Mouse (Mus musculus): ENCODE results near the gene Tfap2a. TPM values are rescaled to one million over a fixed set of nuclear protein-coding genes. Genes with fewer than 3 reads are reported as not detected.

Tfap2a gene
- polyA plus RNA-seq, 1 experiment = 7.3 TPM

- TF ChIP-seq CTCF (IDR thresholded peaks at IDR 0.05; ENCODE audit: borderline replicate concordance, insufficient read depth, low read length) (no peak), POLR2A (IDR thresholded peaks at IDR 0.05; ENCODE audit: low read depth, low read length) (no peak)
Observed at GRCm38 (mm10) chr13:40743221-40743620, 5.0 kb upstream of the Tfap2a start.

GRCm38 (mm10) chr13:40741841-40742550 is 3.8 kb upstream of the Tfap2a start:
- TF ChIP-seq CTCF (IDR thresholded peaks at IDR 0.05; ENCODE audit: borderline replicate concordance, insufficient read depth, low read length) (no peak), POLR2A (IDR thresholded peaks at IDR 0.05; ENCODE audit: low read depth, low read length) (no peak)
- no peaks in the 10 kb centered on the region for H3K4me1 ChIP-seq (ENCODE audit: control insufficient read depth, insufficient read depth, low read length)
- no peak overlapping the region for H3K27ac ChIP-seq (ENCODE audit: insufficient read depth, low read length)
- no peak overlapping the region for H3K4me3 ChIP-seq (ENCODE audit: insufficient read depth, low read length)

More at GRCm38 (mm10) chr13:40743221-40743620, 5.0 kb upstream of the Tfap2a start:
- H3K4me3 ChIP-seq (ENCODE audit: insufficient read depth, low read length) = no peak overlapping the region
- H3K27ac ChIP-seq (ENCODE audit: insufficient read depth, low read length) = no peak overlapping the region
- H3K4me1 ChIP-seq (ENCODE audit: control insufficient read depth, insufficient read depth, low read length) = no peaks in the 10 kb centered on the region

- no peak overlapping the region for H3K4me3 ChIP-seq (ENCODE audit: insufficient read depth, low read length)
- H3K27ac ChIP-seq (ENCODE audit: insufficient read depth, low read length) = no peak overlapping the region
- TF ChIP-seq POLR2A (IDR thresholded peaks at IDR 0.05; ENCODE audit: low read depth, low read length) = no peak
- TF ChIP-seq CTCF (IDR thresholded peaks at IDR 0.05; ENCODE audit: borderline replicate concordance, insufficient read depth, low read length) = no peak
- H3K4me1 ChIP-seq (ENCODE audit: control insufficient read depth, insufficient read depth, low read length) = no peaks in the 10 kb centered on the region
Observed at GRCm38 (mm10) chr13:40741436-40741835, 3.3 kb upstream of the Tfap2a start.

- TF ChIP-seq POLR2A (IDR thresholded peaks at IDR 0.05; ENCODE audit: low read depth, low read length) (no peak), CTCF (IDR thresholded peaks at IDR 0.05; ENCODE audit: borderline replicate concordance, insufficient read depth, low read length) (no peak)
- Histone ChIP-seq H3K4me1 (ENCODE audit: control insufficient read depth, insufficient read depth, low read length) (no peaks in the 10 kb centered on the region), H3K27ac (ENCODE audit: insufficient read depth, low read length) (no peak overlapping the region), H3K4me3 (ENCODE audit: insufficient read depth, low read length) (no peak overlapping the region)
Observed at GRCm38 (mm10) chr13:40740727-40741360, 2.7 kb upstream of the Tfap2a start.

- Histone ChIP-seq H3K27ac (ENCODE audit: insufficient read depth, low read length) (no peak overlapping the region), H3K4me3 (ENCODE audit: insufficient read depth, low read length) (no peak overlapping the region), H3K4me1 (ENCODE audit: control insufficient read depth, insufficient read depth, low read length) (no peaks in the 10 kb centered on the region)
- TF ChIP-seq POLR2A (IDR thresholded peaks at IDR 0.05; ENCODE audit: low read depth, low read length) = no peak
- TF ChIP-seq CTCF (IDR thresholded peaks at IDR 0.05; ENCODE audit: borderline replicate concordance, insufficient read depth, low read length) = no peak
Observed at GRCm38 (mm10) chr13:40739901-40740300, 1.7 kb upstream of the Tfap2a start.

- H3K4me3 ChIP-seq (ENCODE audit: insufficient read depth, low read length) = no peak overlapping the region
Observed at GRCm38 (mm10) chr13:40739121-40739650, 1.0 kb upstream of the Tfap2a start.

GRCm38 (mm10) chr13:40737761-40738160 is 415 bp downstream of the Tfap2a start:
- Histone ChIP-seq H3K4me1 (ENCODE audit: control insufficient read depth, insufficient read depth, low read length) (no peaks in the 10 kb centered on the region), H3K4me3 (ENCODE audit: insufficient read depth, low read length) (no peak overlapping the region)

More at GRCm38 (mm10) chr13:40739121-40739650, 1.0 kb upstream of the Tfap2a start:
- Histone ChIP-seq H3K4me1 (ENCODE audit: control insufficient read depth, insufficient read depth, low read length) (no peaks in the 10 kb centered on the region), H3K27ac (ENCODE audit: insufficient read depth, low read length) (no peak overlapping the region)
- TF ChIP-seq CTCF (IDR thresholded peaks at IDR 0.05; ENCODE audit: borderline replicate concordance, insufficient read depth, low read length) = no peak
- no peak for TF ChIP-seq POLR2A (IDR thresholded peaks at IDR 0.05; ENCODE audit: low read depth, low read length)

GRCm38 (mm10) chr13:40737099-40737498 is 1.1 kb downstream of the Tfap2a start:
- TF ChIP-seq POLR2A (IDR thresholded peaks at IDR 0.05; ENCODE audit: low read depth, low read length) (no peak), CTCF (IDR thresholded peaks at IDR 0.05; ENCODE audit: borderline replicate concordance, insufficient read depth, low read length) (no peak)
- H3K4me1 ChIP-seq (ENCODE audit: control insufficient read depth, insufficient read depth, low read length) = no peaks in the 10 kb centered on the region
- no peak overlapping the region for H3K4me3 ChIP-seq (ENCODE audit: insufficient read depth, low read length)
- H3K27ac ChIP-seq (ENCODE audit: insufficient read depth, low read length) = no peak overlapping the region

More at GRCm38 (mm10) chr13:40737761-40738160, 415 bp downstream of the Tfap2a start:
- H3K27ac ChIP-seq (ENCODE audit: insufficient read depth, low read length) = no peak overlapping the region
- TF ChIP-seq CTCF (IDR thresholded peaks at IDR 0.05; ENCODE audit: borderline replicate concordance, insufficient read depth, low read length) (no peak), POLR2A (IDR thresholded peaks at IDR 0.05; ENCODE audit: low read depth, low read length) (no peak)

- no peak overlapping the region for H3K27ac ChIP-seq (ENCODE audit: insufficient read depth, low read length)
- no peaks in the 10 kb centered on the region for H3K4me1 ChIP-seq (ENCODE audit: control insufficient read depth, insufficient read depth, low read length)
- TF ChIP-seq CTCF (IDR thresholded peaks at IDR 0.05; ENCODE audit: borderline replicate concordance, insufficient read depth, low read length) (no peak), POLR2A (IDR thresholded peaks at IDR 0.05; ENCODE audit: low read depth, low read length) (no peak)
- H3K4me3 ChIP-seq (ENCODE audit: insufficient read depth, low read length) = no peak overlapping the region
Observed at GRCm38 (mm10) chr13:40736107-40736780, 1.9 kb downstream of the Tfap2a start.

All from embryonic fibroblast, embryonic 13.5 days (primary cell).